Mouse (Mus musculus) G1E (cell line): ENCODE measurements at regions not wholly inside any gene's neighbourhood (a gene's known extent, or its start where the extent isn't known, plus 50 kb on each side); places are given as distances from the start of the nearest gene placed in this dataset.

Experiments used
- CTCF ChIP-seq: IDR thresholded peaks from 2 replicates; pipeline ENCODE4 v1.5.1; 2012; ENCODE audit warnings: low read depth, low read length, inconsistent platforms, mixed read lengths
- GATA1 ChIP-seq: IDR thresholded peaks from 2 replicates; pipeline ENCODE4 v1.6.1; 2012; ENCODE audit warnings: borderline replicate concordance, low read length, inconsistent platforms, mixed read lengths
- POLR2AphosphoS5 ChIP-seq: IDR thresholded peaks from 2 replicates; pipeline ENCODE4 v1.6.1; 2012; ENCODE audit warnings: low read depth, low read length, inconsistent platforms; ENCODE audit not compliant: insufficient replicate concordance
- TAL1 ChIP-seq: conservative IDR thresholded peaks from 2 replicates; pipeline ENCODE4 v1.6.1; 2012; ENCODE audit warnings: low read depth, low read length, inconsistent platforms, mixed read lengths

DNA sequence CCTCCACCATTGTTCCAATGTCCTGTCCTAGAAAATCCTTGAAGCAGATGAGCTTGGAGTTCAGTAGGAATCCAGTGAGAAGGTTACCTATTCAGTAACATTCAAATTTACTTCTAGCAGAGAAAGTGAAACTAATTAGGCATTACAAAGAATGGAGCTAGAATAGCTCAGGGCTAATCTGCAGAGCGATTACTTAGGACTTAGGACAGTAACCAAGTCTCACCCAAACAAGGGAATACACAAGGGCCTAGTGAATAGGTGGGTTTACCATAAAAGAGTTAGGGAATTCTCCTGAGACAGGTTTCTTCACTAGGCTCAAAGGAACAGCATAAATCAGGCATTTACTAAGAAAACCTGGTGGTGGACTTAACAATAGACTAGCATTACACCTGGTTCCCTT is 476.5 kb upstream of the Gm5150 start:
- TF ChIP-seq CTCF (no peak), POLR2AphosphoS5 (no peak), GATA1 (no peak), TAL1 (no peak)
